Mouse (Mus musculus): ENCODE data around the gene Sparc.
"Not testable (repeated sequence)": the region's sequence is repeated elsewhere in the genome, so short reads cannot be mapped to it uniquely, and the experiment has no call there.

The Sparc gene

GRCm38 (mm10) chr11:55444772-55445171 lies 21.8 kb upstream of the Sparc start:
- in situ Hi-C loops (cut with MboI; ENCODE audit: unreplicated experiment in 2 of 2): loop anchor here (5.0 kb wide), 3 partner anchors 57 to 242 kb away; partner anchors contain the start of gene Slc36a1 (in 1 of the 2)

GRCm38 (mm10) chr11:55439718-55440117 lies 16.7 kb upstream of the Sparc start:
- in situ Hi-C loops (cut with MboI; ENCODE audit: unreplicated experiment in 2 of 2): no loop called here

DNA sequence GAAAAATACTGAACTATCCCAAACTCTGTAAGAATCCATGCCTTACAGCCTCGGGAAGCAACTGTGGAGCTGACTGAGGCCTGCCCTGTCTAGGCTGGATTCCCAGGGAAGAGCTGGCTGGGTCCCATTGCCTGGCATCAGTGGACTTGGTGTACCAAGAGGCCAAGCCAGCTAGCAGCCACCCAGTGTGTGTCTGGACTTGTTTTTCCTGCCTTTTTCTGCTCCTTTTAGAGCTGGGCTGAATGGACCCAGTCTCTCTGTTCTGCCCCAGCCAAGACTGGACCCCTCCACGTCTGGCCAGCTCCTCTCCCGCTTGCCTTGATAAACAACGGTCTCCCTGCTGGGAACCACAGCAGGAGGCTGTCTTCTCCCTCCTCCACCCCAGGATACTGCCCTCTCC lies 15.0 kb upstream of the Sparc start:
- in situ Hi-C loops (cut with MboI; ENCODE audit: unreplicated experiment in 2 of 2): no loop called here

DNA sequence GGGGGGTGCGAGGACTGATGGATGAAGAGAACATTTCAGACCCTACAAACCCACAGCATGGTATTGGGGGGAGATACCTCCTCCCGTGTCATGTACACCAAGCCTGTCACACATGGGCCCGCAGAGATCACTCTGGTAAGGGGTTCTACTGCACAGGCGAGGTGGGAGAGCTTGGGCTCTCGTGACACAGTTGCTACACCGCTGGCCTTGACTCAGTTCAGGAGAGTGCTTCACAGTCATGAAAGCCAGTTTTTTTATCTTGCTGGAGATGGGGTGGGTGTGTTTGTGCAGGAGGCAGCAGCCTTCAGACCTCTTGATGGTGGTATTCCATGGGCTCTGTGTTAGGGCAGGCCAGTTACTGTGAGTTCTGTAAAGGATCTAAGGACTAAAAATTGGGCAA lies 13.1 kb upstream of the Sparc start:
- in situ Hi-C loops (cut with MboI; ENCODE audit: unreplicated experiment in 2 of 2): no loop called here

DNA sequence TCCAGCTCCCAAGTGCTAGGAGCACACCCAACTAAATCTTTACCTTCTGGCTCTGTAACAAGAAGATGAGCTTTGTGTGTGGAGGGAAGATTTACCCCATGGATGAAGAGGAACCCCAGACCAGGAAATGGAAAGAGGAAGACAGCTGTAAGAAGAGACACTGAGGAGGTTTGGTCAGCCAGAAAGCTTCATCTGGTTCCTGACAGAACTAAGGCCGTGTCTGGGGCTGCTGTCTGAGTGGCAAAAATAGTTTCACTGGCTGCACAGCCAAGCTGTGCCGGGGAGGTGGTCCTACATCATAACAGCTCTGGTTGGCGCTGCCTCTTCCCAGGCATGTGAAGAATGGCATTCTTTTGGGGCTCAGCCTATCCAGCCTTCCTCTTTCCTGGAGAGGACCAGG lies 10.0 kb upstream of the Sparc start:
- in situ Hi-C loops (cut with MboI; ENCODE audit: unreplicated experiment in 2 of 2): no loop called here

GRCm38 (mm10) chr11:55429973-55430372 lies 7.0 kb upstream of the Sparc start:
- in situ Hi-C loops (cut with MboI; ENCODE audit: unreplicated experiment in 2 of 2): no loop called here

DNA sequence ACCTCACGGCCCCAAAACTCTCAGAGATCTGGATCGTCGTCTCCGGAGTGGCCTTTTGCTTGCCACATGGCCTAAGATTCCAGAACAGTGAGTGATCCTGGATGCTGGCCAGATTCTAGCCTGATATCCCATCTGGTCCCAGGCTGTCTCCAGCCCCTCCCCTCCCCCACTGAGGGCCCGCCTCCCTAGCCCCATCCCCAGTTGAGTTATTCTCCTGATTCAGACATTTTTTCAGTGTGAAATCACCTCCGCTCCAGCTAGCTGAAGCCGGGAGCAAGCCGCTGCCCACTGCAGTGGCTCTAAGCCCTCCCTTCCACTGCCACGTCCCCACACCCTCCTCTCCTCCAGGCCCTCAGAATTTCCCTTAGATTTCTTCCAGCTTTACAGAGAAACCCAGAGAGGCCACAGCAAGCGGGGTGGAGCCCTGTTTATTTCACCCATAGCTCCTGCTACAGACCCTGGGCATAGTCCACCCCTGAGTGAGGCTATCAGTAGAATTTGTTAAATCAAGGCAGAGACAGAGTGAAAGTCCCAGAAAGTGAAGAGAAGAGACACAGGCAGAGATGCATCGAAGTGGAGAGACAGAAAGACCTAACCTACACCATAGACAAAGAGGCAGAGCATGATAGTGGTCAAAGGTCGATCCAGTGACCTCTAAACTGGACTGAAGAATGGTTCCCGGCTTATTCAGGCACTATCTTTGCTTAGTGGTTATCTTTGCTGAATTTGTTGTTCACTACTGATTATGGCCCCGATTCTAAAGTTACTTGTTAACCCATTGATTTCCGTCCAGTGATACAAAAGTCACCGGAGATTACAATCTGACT lies 5.4 kb upstream of the Sparc start:
- in situ Hi-C loops (cut with MboI; ENCODE audit: unreplicated experiment in 2 of 2): no loop called here

DNA sequence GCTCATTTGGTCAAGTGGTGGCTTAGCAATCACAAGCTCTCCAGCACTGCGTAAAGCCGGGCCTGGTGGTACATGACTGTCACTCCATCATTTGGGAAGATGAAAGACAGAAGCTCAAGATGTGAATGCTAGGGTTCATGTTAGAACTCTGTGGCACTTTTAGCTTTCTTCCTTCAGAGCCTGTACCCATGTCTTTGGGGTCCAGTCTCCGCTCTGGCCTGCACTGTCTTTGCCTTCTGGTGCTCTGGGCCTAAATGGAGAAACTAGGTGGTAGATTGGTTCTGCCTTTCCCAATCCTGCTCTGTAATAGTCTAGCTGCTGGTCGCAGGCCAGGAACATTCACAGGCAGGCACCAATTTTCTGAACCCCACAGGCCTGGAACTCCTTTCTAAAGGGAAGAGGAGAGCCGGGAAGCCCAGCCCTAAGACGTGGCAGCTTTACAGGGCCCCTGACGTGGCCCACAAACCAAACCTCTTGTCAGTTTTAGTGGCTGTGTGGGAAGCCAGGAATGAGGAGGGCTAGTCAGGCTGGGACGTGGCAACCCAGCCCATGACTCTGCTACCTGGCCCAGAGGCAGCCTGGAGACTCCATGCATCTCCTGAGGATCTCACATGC lies 1.9 kb upstream of the Sparc start:
- in situ Hi-C loops (cut with MboI; ENCODE audit: unreplicated experiment in 2 of 2): no loop called here

DNA sequence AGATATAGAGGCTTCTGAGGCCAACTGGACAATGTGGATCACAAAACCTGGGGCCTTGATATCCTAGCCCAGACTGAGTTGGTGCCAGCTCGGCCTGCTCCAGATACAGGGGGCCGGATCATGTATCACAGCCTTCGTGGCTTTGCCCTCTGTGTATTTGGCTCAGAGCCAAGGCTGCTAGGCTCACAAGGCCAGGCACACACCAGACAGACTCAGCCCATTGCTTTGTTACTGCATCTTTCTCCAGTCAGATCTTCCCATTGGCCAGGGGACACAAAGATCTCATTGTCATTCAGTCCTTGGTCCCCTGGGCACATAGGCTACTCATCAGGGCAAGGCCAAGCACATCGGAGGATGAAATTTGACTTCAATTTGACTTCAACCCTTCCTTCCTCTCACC lies 773 bp upstream of the Sparc start:
- in situ Hi-C loops (cut with MboI; ENCODE audit: unreplicated experiment in 2 of 2): no loop called here

- in situ Hi-C loops (cut with MboI; ENCODE audit: unreplicated experiment in 2 of 2): no loop called here
Observed at GRCm38 (mm10) chr11:55419678-55420307, 3.2 kb downstream of the Sparc start.

DNA sequence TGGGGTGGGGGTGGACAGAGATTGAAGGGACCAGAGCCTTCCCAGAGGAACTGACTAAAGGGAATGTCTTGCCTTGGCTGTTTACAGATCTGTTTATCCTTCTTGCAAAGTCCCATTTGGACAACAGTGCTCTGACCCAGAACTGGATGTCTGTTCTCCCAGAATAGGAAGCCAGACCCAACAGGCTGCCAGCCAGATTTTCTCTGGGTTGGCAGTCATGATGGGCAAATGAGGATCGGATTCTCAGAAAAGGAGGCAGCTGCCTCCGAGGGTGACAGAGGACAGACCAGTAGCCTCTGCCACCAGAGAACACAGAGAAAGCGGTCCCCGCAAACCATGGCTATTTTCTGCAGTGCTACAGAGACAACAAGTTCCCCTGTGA lies 3.7 kb downstream of the Sparc start:
- in situ Hi-C loops (cut with MboI; ENCODE audit: unreplicated experiment in 2 of 2): no loop called here

DNA sequence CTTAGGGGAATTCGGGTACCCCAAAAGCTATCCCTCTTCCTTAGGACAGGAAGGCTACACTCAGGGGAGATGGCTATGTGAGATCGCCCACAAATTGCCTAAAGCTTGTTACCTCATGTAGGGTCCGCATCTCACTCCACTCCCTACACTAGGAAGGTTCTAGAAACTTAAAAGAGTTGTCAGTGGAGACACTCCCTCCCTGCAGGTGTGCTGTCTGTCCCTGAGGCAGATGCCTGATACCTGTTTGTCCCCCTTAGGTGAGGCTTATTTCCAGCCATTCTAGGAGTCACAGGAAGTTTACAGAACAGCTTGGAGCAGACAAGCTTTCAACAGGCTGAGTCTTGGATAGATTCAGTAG lies 4.3 kb downstream of the Sparc start:
- in situ Hi-C loops (cut with MboI; ENCODE audit: unreplicated experiment in 2 of 2): no loop called here

GRCm38 (mm10) chr11:55417898-55418703 lies 4.9 kb downstream of the Sparc start:
- in situ Hi-C loops (cut with MboI; ENCODE audit: unreplicated experiment in 2 of 2): no loop called here

GRCm38 (mm10) chr11:55416609-55417265 lies 6.2 kb downstream of the Sparc start:
- in situ Hi-C loops (cut with MboI; ENCODE audit: unreplicated experiment in 2 of 2): no loop called here

DNA sequence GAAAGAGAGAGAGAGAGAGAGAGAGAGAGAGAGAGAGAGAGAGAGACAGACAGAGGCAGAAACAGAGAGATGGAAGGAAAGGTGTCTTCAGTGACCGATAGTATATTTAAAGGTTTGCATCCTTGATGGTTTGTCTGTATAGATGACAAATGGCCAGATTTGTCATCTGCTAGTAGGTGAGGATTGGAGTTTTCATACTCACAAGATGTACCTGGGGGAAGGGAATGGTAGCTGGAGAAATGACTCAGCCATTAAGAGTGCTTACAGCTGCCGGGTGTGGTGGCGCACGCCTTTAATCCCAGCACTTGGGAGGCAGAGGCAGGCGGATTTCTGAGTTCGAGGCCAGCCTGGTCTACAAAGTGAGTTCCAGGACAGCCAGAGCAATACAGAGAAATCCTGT lies 7.3 kb downstream of the Sparc start:
- in situ Hi-C loops (cut with MboI; ENCODE audit: unreplicated experiment in 2 of 2): not testable (repeated sequence)

- in situ Hi-C loops (cut with MboI; ENCODE audit: unreplicated experiment in 2 of 2): no loop called here
Observed at GRCm38 (mm10) chr11:55415036-55415704, 7.8 kb downstream of the Sparc start.

GRCm38 (mm10) chr11:55414314-55414713 lies 8.7 kb downstream of the Sparc start:
- in situ Hi-C loops (cut with MboI; ENCODE audit: unreplicated experiment in 2 of 2): no loop called here

DNA sequence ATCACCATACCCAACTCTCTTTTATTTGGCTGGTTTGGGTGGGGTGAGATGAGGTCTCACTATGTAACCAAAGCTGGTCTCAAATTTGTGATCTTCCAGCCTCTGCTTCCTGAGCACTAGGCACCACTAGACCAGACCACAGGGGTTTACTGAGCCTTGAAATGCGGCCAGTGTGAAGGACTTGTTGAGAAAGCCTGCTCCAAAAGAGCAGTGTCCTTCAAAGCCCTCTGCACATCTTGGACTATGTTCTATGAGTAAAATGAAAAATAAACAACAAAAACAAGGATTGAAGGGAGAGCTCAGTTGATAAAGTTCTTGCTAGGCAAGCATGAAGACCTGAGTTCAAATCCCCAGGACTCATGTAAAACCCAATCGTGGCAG lies 9.6 kb downstream of the Sparc start:
- in situ Hi-C loops (cut with MboI; ENCODE audit: unreplicated experiment in 2 of 2): no loop called here

DNA sequence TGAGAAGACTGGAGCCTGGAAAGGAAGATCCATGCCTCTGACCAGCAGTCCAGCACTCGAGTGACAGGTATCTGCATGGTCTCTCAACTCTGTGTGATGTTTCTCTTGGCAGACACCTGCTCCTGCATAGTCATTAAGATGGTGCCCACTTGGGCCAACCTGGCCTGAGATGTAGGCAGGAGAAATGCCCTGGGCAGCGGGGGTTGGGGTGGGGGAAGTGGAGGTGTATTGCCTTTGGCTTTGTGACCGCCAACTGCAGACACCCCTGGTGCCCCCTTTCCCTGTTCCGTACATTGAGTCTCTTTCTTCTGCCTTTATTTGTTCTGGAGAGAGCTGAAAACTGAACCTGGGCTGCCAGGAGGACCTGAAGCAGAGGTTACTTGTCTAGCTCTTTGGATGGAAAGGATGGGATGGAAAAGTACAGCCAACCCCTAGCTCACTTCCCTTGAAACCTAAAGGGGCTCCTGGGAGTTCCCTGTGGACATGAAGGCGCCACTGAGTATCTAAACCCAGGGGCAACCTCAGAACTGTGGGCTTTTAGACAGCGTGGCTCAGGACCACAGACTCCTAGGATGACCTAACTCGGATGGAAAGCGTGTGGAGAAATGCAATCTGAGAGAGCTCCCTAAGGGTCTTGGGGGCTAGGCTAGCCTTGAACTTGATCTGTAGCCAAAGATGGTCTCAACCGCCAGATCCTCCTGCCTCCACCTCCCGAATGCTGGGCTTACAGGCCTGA lies 10.1 kb downstream of the Sparc start:
- in situ Hi-C loops (cut with MboI; ENCODE audit: unreplicated experiment in 2 of 2): no loop called here
